In genomic region chr1:182381327-182381726, GRCm38 (mm10) we compare ENCODE assay signal across 17 mouse cellular contexts. TPM values are rescaled to one million over a fixed set of nuclear protein-coding genes. Genes with fewer than 3 reads are reported as not detected.
DNase-seq lines count a peak whose midpoint lies in the region; ATAC-seq and TF ChIP-seq lines count a peak whose summit lies in the region.
"Had no signal": no experiment of that assay in that cellular context is flagged by ENCODE, and none has a peak within 500 bp of the region (broad histone marks: within the 10 kb centered on the region; RNA-seq: fewer than 3 reads in every experiment).

No protein-coding gene starts in this region.

- no peak overlapping the region for H3K4me3 ChIP-seq in kidney, adult 2 months (ENCODE audit: insufficient read depth, low read depth, low read length)
- no peak overlapping the region for H3K4me3 ChIP-seq in midbrain, postnatal 0 days (ENCODE audit: low read depth, low read length)
- no peak overlapping the region for H3K4me3 ChIP-seq in midbrain, embryonic 15.5 days
- H3K4me3 ChIP-seq: embryonic facial prominence, embryonic 15.5 days; hindbrain, embryonic 15.5 days; kidney, embryonic 15.5 days; megakaryocyte, embryonic 14.5 days; myocyte had no signal

- no peak overlapping the region for H3K9ac ChIP-seq in midbrain, postnatal 0 days (replicated peaks; ENCODE audit: low read length, poor library complexity, severe bottlenecking)
- no peak overlapping the region for H3K9ac ChIP-seq in midbrain, embryonic 15.5 days
- H3K9ac ChIP-seq: embryonic facial prominence, embryonic 15.5 days; hindbrain, embryonic 15.5 days; kidney, embryonic 15.5 days had no signal

- H3K4me2 ChIP-seq in midbrain, postnatal 0 days (ENCODE audit: low read depth, low read length, poor library complexity, severe bottlenecking) = no peak overlapping the region
- no peak overlapping the region for H3K4me2 ChIP-seq in midbrain, embryonic 15.5 days
- H3K4me2 ChIP-seq: embryonic facial prominence, embryonic 15.5 days; hindbrain, embryonic 15.5 days; kidney, embryonic 15.5 days had no signal

- peak; percentile 23; the same call in 1 of the 2 replicates for TF ChIP-seq CTCF in kidney, adult 2 months (conservative IDR thresholded peaks at IDR 0.05; ENCODE audit: insufficient read depth, insufficient read length, low read depth, low read length)
- TF ChIP-seq CTCF in midbrain, postnatal 0 days (IDR thresholded peaks at IDR 0.05) = no peak

- H3K27me3 ChIP-seq in kidney, adult 2 months (replicated peaks; ENCODE audit: control insufficient read depth, insufficient read depth, low read length) = no peaks in the 10 kb centered on the region
- no peaks in the 10 kb centered on the region for H3K27me3 ChIP-seq in midbrain, postnatal 0 days (ENCODE audit: insufficient read depth, low read length)
- H3K27me3 ChIP-seq in midbrain, embryonic 15.5 days (replicated peaks) = no peaks in the 10 kb centered on the region
- H3K27me3 ChIP-seq: embryonic facial prominence, embryonic 15.5 days; hindbrain, embryonic 15.5 days; kidney, embryonic 15.5 days had no signal

- DNase-seq in kidney, adult 2 months = no peak
- DNase-seq in kidney, postnatal 4 days = no peak
- DNase-seq in thymus, postnatal 25 days = peak; percentile 29
- no peak for DNase-seq in thymus, adult 18-20 months
- peak; percentile 68 for DNase-seq in ZHBTc4 (ENCODE audit: low read depth, low spot score)
- DNase-seq in midbrain, postnatal 0 days (ENCODE audit: low spot score) = no peak
- no peak for DNase-seq in cerebellum, postnatal 36 days
- DNase-seq: cerebellum, adult 2 months; heart, adult 18-20 months; right cerebral cortex, postnatal 25 days had no signal

- H3K4me1 ChIP-seq in kidney, adult 2 months (ENCODE audit: control insufficient read depth, insufficient read depth, low read length) = no peaks in the 10 kb centered on the region
- no peaks in the 10 kb centered on the region for H3K4me1 ChIP-seq in midbrain, postnatal 0 days (ENCODE audit: insufficient read depth, low read length)
- no peaks in the 10 kb centered on the region for H3K4me1 ChIP-seq in midbrain, embryonic 15.5 days
- H3K4me1 ChIP-seq: hindbrain, embryonic 15.5 days; kidney, embryonic 15.5 days had no signal

- ATAC-seq in midbrain, postnatal 0 days (ENCODE audit: low FRiP score) = no peak
- ATAC-seq in midbrain, embryonic 15.5 days (replicated peaks) = no peak
- ATAC-seq: forebrain, embryonic 14.5 days had no signal

- H3K36me3 ChIP-seq in kidney, adult 2 months (ENCODE audit: control insufficient read depth, insufficient read depth, low read length) = no peaks in the 10 kb centered on the region
- no peaks in the 10 kb centered on the region for H3K36me3 ChIP-seq in midbrain, postnatal 0 days (ENCODE audit: insufficient read depth, low read length)
- H3K36me3 ChIP-seq in midbrain, embryonic 15.5 days (replicated peaks) = no peaks in the 10 kb centered on the region
- H3K36me3 ChIP-seq: embryonic facial prominence, embryonic 15.5 days; hindbrain, embryonic 15.5 days; kidney, embryonic 15.5 days had no signal

- no peaks in the 10 kb centered on the region for H3K9me3 ChIP-seq in midbrain, postnatal 0 days (ENCODE audit: low read length)
- no peaks in the 10 kb centered on the region for H3K9me3 ChIP-seq in midbrain, embryonic 15.5 days
- H3K9me3 ChIP-seq: embryonic facial prominence, embryonic 15.5 days; hindbrain, embryonic 15.5 days; kidney, embryonic 15.5 days had no signal

- H3K27ac ChIP-seq in kidney, adult 2 months (ENCODE audit: insufficient read depth, low read depth, low read length) = no peak overlapping the region
- no peak overlapping the region for H3K27ac ChIP-seq in midbrain, postnatal 0 days (ENCODE audit: low read depth, low read length)
- H3K27ac ChIP-seq in midbrain, embryonic 15.5 days = no peak overlapping the region
- H3K27ac ChIP-seq: embryonic facial prominence, embryonic 15.5 days; hindbrain, embryonic 15.5 days; kidney, embryonic 15.5 days had no signal

- WGBS in kidney, adult 2 months = 79% methylated on average over 3 of the region's 3 CpGs
- 81% methylated on average over 3 of the region's 3 CpGs for WGBS in midbrain, postnatal 0 days
- 81% methylated on average over 3 of the region's 3 CpGs for WGBS in midbrain, embryonic 15.5 days

- TF ChIP-seq POLR2A in kidney, adult 2 months (IDR thresholded peaks at IDR 0.05; ENCODE audit: low read depth, low read length) = no peak

RNA-seq across cellular contexts. Expression of gene Trp53bp2, which starts 27.6 kb away (rescaled TPM):
- polyA plus RNA-seq in kidney, adult 2 months (2012; rRNA removed) = 25.0 and 29.7 TPM in 2 replicates
- 21.1 and 27.0 TPM in 2 replicates for total RNA-seq in midbrain, postnatal 0 days (2014; rRNA removed)
- 9.9 and 11.1 TPM in 2 replicates for polyA plus RNA-seq in midbrain, postnatal 0 days (2015; fragmentation: Nextera tagmentation; extraction: Ambion mirVana)
- 19.5 and 19.9 TPM in 2 replicates for polyA plus RNA-seq in midbrain, embryonic 15.5 days (2015; fragmentation: Nextera tagmentation; extraction: Ambion mirVana)

RNA-seq across cellular contexts. Expression of gene Fbxo28, which starts 39.9 kb away (rescaled TPM):
- polyA plus RNA-seq in kidney, adult 2 months (2012; rRNA removed) = 9.0 and 11.0 TPM in 2 replicates
- total RNA-seq in midbrain, postnatal 0 days (2014; rRNA removed) = 32.2 and 40.3 TPM in 2 replicates
- polyA plus RNA-seq in midbrain, postnatal 0 days (2015; fragmentation: Nextera tagmentation; extraction: Ambion mirVana) = 13.1 and 14.5 TPM in 2 replicates
- 22.4 and 23.6 TPM in 2 replicates for polyA plus RNA-seq in midbrain, embryonic 15.5 days (2015; fragmentation: Nextera tagmentation; extraction: Ambion mirVana)

Comparison
In these comparisons a context has a peak if more than half of its experiments do, and no peak if none do; other contexts are left out.
1. DNase-seq: peak in thymus, postnatal 25 days (single experiment) and ZHBTc4 (single experiment); none in kidney, adult 2 months (single experiment), kidney, postnatal 4 days (0 of 2), thymus, adult 18-20 months (0 of 2), midbrain, postnatal 0 days (single experiment) and cerebellum, postnatal 36 days (0 of 2).